8 mouse cellular contexts compared by ENCODE assay signal in genomic region chr3:96564633-96565032, GRCm38 (mm10). TPM values are rescaled to one million over a fixed set of nuclear protein-coding genes. Genes with fewer than 3 reads are reported as not detected.
DNase-seq lines count a peak whose midpoint lies in the region; ATAC-seq and TF ChIP-seq lines count a peak whose summit lies in the region.

No protein-coding gene starts in this region.

- peak; percentile 69 for DNase-seq in kidney, adult 11 months
- DNase-seq in kidney, adult 8-10 months, result no peak
- peak; percentile 75 for DNase-seq in kidney, postnatal 0 days (ENCODE audit: low spot score)
- DNase-seq in lung, postnatal 4 days, result peak; percentile 74 to 81
- no peak for DNase-seq in urinary bladder, postnatal 36 days (ENCODE audit: low spot score in 2 of 2)
- DNase-seq in left cerebral cortex, postnatal 14 days (ENCODE audit: low spot score in 2 of 2), result no peak
- DNase-seq in frontal cortex, adult 2 months (ENCODE audit: extremely low spot score in 1 of 2, low spot score in 1 of 2), result no peak

- intact Hi-C loops in left cerebral cortex, postnatal 14 days (cut with DNase I), result no loop called here

- peaks cover 19% of the 10 kb centered on the region for H3K36me3 ChIP-seq in embryonic facial prominence, embryonic 12.5 days
- H3K36me3 ChIP-seq in kidney, postnatal 0 days (ENCODE audit: insufficient read depth, low read length), result peaks cover 19% of the 10 kb centered on the region

- H3K27me3 ChIP-seq in embryonic facial prominence, embryonic 12.5 days, result no peaks in the 10 kb centered on the region
- no peaks in the 10 kb centered on the region for H3K27me3 ChIP-seq in kidney, postnatal 0 days (ENCODE audit: insufficient read depth, low read length)

- 36% methylated on average over 7 of the region's 7 CpGs for WGBS in embryonic facial prominence, embryonic 12.5 days
- WGBS in kidney, postnatal 0 days, result 13% methylated on average over 7 of the region's 7 CpGs

- TF ChIP-seq CTCF in kidney, postnatal 0 days (IDR thresholded peaks at IDR 0.05; ENCODE audit: low read depth), result no peak

- 0 out of 2 replicates have a peak overlapping the region, but pooled peaks have one; percentile 7 for H3K4me2 ChIP-seq in embryonic facial prominence, embryonic 12.5 days (replicated peaks)
- peak overlapping the region; percentile 4; the same call in 1 of the 2 replicates for H3K4me2 ChIP-seq in kidney, postnatal 0 days (ENCODE audit: low read length)

- H3K27ac ChIP-seq in embryonic facial prominence, embryonic 12.5 days, result peak overlapping the region; percentile 50; the same call in 1 of the 2 replicates
- H3K27ac ChIP-seq in kidney, postnatal 0 days, result peak overlapping the region; percentile 86

- H3K4me3 ChIP-seq in embryonic facial prominence, embryonic 12.5 days, result no peak overlapping the region
- H3K4me3 ChIP-seq in kidney, postnatal 0 days (replicated peaks; ENCODE audit: low read depth, low read length), result no peak overlapping the region

- H3K4me1 ChIP-seq in embryonic facial prominence, embryonic 12.5 days, result peaks cover 20% of the 10 kb centered on the region
- H3K4me1 ChIP-seq in kidney, postnatal 0 days (replicated peaks; ENCODE audit: insufficient read depth, low read length), result peaks cover 16% of the 10 kb centered on the region

- ATAC-seq in embryonic facial prominence, embryonic 12.5 days (ENCODE audit: insufficient number of reproducible peaks, insufficient read depth, low FRiP score, low TSS enrichment), result no peak
- ATAC-seq in kidney, postnatal 0 days (replicated peaks; ENCODE audit: low FRiP score, low read depth), result no peak

- H3K9me3 ChIP-seq in embryonic facial prominence, embryonic 12.5 days, result no peaks in the 10 kb centered on the region
- H3K9me3 ChIP-seq in kidney, postnatal 0 days (replicated peaks; ENCODE audit: low read length), result no peaks in the 10 kb centered on the region

- H3K9ac ChIP-seq in embryonic facial prominence, embryonic 12.5 days, result no peak overlapping the region
- no peak overlapping the region for H3K9ac ChIP-seq in kidney, postnatal 0 days (ENCODE audit: low read depth, low read length)

RNA-seq across cellular contexts. Expression of gene Txnip, which starts 6.9 kb away (rescaled TPM):
- polyA plus RNA-seq in embryonic facial prominence, embryonic 12.5 days (2016; fragmentation: Nextera tagmentation; extraction: Ambion mirVana), result 75.8 and 80.8 TPM in 2 replicates
- 241 and 254 TPM in 2 replicates for polyA plus RNA-seq in kidney, postnatal 0 days (2015; fragmentation: Nextera tagmentation; extraction: Ambion mirVana)
- 10 to 100 TPM; 26.9 to 36.8 TPM for total RNA-seq in left cerebral cortex, postnatal 14 days (2021)
- polyA plus RNA-seq in frontal cortex, adult 2 months (2012; rRNA removed), result 27.5 and 27.7 TPM in 2 replicates

RNA-seq across cellular contexts. Expression of gene Gm16253, which starts 12.2 kb away (rescaled TPM):
- 2.1 and 2.4 TPM in 2 replicates for polyA plus RNA-seq in embryonic facial prominence, embryonic 12.5 days (2016; fragmentation: Nextera tagmentation; extraction: Ambion mirVana)
- polyA plus RNA-seq in kidney, postnatal 0 days (2015; fragmentation: Nextera tagmentation; extraction: Ambion mirVana), result not detected in 2 replicates
- total RNA-seq in left cerebral cortex, postnatal 14 days (2021), result not detected
- not detected in 2 replicates for polyA plus RNA-seq in frontal cortex, adult 2 months (2012; rRNA removed)

RNA-seq across cellular contexts. Expression of gene Polr3gl, which starts 29.3 kb away (rescaled TPM):
- polyA plus RNA-seq in embryonic facial prominence, embryonic 12.5 days (2016; fragmentation: Nextera tagmentation; extraction: Ambion mirVana), result 49.8 and 52.1 TPM in 2 replicates
- polyA plus RNA-seq in kidney, postnatal 0 days (2015; fragmentation: Nextera tagmentation; extraction: Ambion mirVana), result 26.0 and 28.2 TPM in 2 replicates
- total RNA-seq in left cerebral cortex, postnatal 14 days (2021), result 10 to 100 TPM; 26.6 to 29.7 TPM
- polyA plus RNA-seq in frontal cortex, adult 2 months (2012; rRNA removed), result 67.3 and 84.3 TPM in 2 replicates

RNA-seq across cellular contexts. Expression of gene Ankrd34a, which starts 31.8 kb away (rescaled TPM):
- polyA plus RNA-seq in embryonic facial prominence, embryonic 12.5 days (2016; fragmentation: Nextera tagmentation; extraction: Ambion mirVana), result 2.1 and 2.3 TPM in 2 replicates
- polyA plus RNA-seq in kidney, postnatal 0 days (2015; fragmentation: Nextera tagmentation; extraction: Ambion mirVana), result 1.2 and 1.3 TPM in 2 replicates
- 10 to 100 TPM; 69.9 to 72.6 TPM for total RNA-seq in left cerebral cortex, postnatal 14 days (2021)
- polyA plus RNA-seq in frontal cortex, adult 2 months (2012; rRNA removed), result 50.2 and 57.4 TPM in 2 replicates

RNA-seq across cellular contexts. Expression of gene Lix1l, which starts 36.3 kb away (rescaled TPM):
- 6.8 and 8.1 TPM in 2 replicates for polyA plus RNA-seq in embryonic facial prominence, embryonic 12.5 days (2016; fragmentation: Nextera tagmentation; extraction: Ambion mirVana)
- 4.9 and 5.2 TPM in 2 replicates for polyA plus RNA-seq in kidney, postnatal 0 days (2015; fragmentation: Nextera tagmentation; extraction: Ambion mirVana)
- 10 to 100 TPM; 22.1 to 24.8 TPM for total RNA-seq in left cerebral cortex, postnatal 14 days (2021)
- 30.3 and 30.7 TPM in 2 replicates for polyA plus RNA-seq in frontal cortex, adult 2 months (2012; rRNA removed)

Comparison
In these comparisons a context has a peak if more than half of its experiments do, and no peak if none do; other contexts are left out.
1. DNase-seq: peak in kidney, adult 11 months (single experiment), kidney, postnatal 0 days (single experiment) and lung, postnatal 4 days (2 of 2); none in kidney, adult 8-10 months (0 of 2), urinary bladder, postnatal 36 days (0 of 2), left cerebral cortex, postnatal 14 days (0 of 2) and frontal cortex, adult 2 months (0 of 2).